Mouse (Mus musculus): ENCODE results near the gene Cpm. TPM values are rescaled to one million over a fixed set of nuclear protein-coding genes. Genes with fewer than 3 reads are reported as not detected.

Gene Cpm
- polyA plus RNA-seq, 1 experiment from 2014 or later, result 32.8 TPM

DNA sequence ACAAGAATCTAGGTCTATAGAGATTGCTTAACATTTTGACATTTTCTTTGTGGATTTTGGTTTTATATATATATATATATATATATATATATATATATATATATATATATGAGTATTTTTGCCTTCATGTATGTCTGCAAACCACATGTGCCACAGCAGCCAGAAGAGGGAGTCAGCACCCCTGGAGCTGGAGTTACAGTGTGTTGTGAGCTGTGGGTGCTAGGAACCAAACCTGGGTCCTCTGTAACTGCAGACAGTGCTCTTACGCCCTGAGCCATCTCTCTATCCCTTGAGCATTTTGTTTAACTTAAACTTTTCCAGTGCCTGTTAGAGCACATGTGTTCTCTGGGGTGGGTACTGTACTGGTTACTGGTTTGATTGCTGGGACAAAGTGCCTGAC is 44.6 kb downstream of the Cpm start:
- 91% methylated on average over 1 of the region's 1 CpGs for WGBS
- H3K36me3 ChIP-seq (ENCODE audit: control insufficient read depth, insufficient read depth), result peaks cover 6% of the 10 kb centered on the region; the same call in 1 of the 2 replicates
- no peak overlapping the region for H3K4me3 ChIP-seq (ENCODE audit: low read depth, low read length)
- H3K4me2 ChIP-seq (replicated peaks; ENCODE audit: low read depth), result no peak overlapping the region
- H3K9ac ChIP-seq (ENCODE audit: low read depth, low read length), result no peak overlapping the region
- H3K9me3 ChIP-seq (ENCODE audit: control insufficient read depth), result no peaks in the 10 kb centered on the region
- no peak for ATAC-seq
- TF ChIP-seq CTCF (IDR thresholded peaks at IDR 0.05; ENCODE audit: low read depth), result no peak
- peaks cover 10% of the 10 kb centered on the region; the same call in 1 of the 2 replicates for H3K4me1 ChIP-seq (replicated peaks; ENCODE audit: control insufficient read depth, insufficient read depth, low read length)
- no peaks in the 10 kb centered on the region for H3K27me3 ChIP-seq (replicated peaks; ENCODE audit: control insufficient read depth, insufficient read depth, low read length)
- no peak overlapping the region for H3K27ac ChIP-seq (ENCODE audit: low read depth, low read length)

GRCm38 (mm10) chr10:117674359-117675019 is 45.2 kb downstream of the Cpm start:
- no peak for ATAC-seq

GRCm38 (mm10) chr10:117675096-117676035 is 46.1 kb downstream of the Cpm start:
- no peaks in the 10 kb centered on the region; the same call in 1 of the 2 replicates for H3K4me1 ChIP-seq (replicated peaks; ENCODE audit: control insufficient read depth, insufficient read depth, low read length)
- WGBS, result 57% methylated on average over 20 of the region's 20 CpGs

More at GRCm38 (mm10) chr10:117674359-117675019, 45.2 kb downstream of the Cpm start:
- Histone ChIP-seq H3K4me2 (replicated peaks; ENCODE audit: low read depth) (no peak overlapping the region), H3K27ac (ENCODE audit: low read depth, low read length) (no peak overlapping the region), H3K4me1 (replicated peaks; ENCODE audit: control insufficient read depth, insufficient read depth, low read length) (peaks cover 6% of the 10 kb centered on the region; the same call in 1 of the 2 replicates), H3K9me3 (ENCODE audit: control insufficient read depth) (no peaks in the 10 kb centered on the region), H3K4me3 (ENCODE audit: low read depth, low read length) (no peak overlapping the region), H3K36me3 (ENCODE audit: control insufficient read depth, insufficient read depth) (peaks cover 6% of the 10 kb centered on the region; the same call in 1 of the 2 replicates), H3K27me3 (replicated peaks; ENCODE audit: control insufficient read depth, insufficient read depth, low read length) (no peaks in the 10 kb centered on the region), H3K9ac (ENCODE audit: low read depth, low read length) (no peak overlapping the region)
- WGBS, result 89% methylated on average over 3 of the region's 3 CpGs
- no peak for TF ChIP-seq CTCF (IDR thresholded peaks at IDR 0.05; ENCODE audit: low read depth)

DNA sequence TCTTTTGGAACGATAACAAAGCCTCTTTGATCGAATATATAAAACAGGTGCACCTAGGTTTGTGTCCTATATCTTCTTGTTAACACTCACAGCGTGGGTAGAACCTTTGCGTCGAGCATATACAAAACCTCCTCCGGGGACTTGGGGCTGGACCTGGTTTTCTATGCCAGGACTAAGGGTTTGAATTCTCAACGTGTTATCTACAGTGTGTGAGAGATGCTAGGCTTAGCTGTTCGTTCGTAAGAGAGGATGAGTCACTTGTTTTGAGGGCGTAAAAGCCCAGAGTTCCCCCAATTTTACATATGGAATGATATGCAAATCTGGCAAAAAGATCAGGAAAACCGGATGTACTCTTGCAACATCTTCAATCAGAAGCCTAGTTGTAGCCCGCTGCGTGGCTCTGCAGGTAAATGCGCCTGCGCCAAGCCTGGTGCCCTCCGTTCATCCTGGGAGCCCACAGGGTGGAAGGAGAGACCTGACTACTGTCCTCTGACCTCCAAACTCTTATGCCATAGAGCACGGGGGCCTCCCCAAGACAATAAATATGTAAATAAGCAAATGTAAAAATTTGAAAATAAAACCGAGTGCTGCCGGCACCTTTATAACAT is 46.8 kb downstream of the Cpm start:
- Histone ChIP-seq H3K27ac (ENCODE audit: low read depth, low read length) (no peak overlapping the region), H3K4me2 (replicated peaks; ENCODE audit: low read depth) (peak overlapping the region; percentile 49), H3K9me3 (ENCODE audit: control insufficient read depth) (no peaks in the 10 kb centered on the region), H3K9ac (ENCODE audit: low read depth, low read length) (no peak overlapping the region), H3K27me3 (replicated peaks; ENCODE audit: control insufficient read depth, insufficient read depth, low read length) (no peaks in the 10 kb centered on the region), H3K4me1 (replicated peaks; ENCODE audit: control insufficient read depth, insufficient read depth, low read length) (no peaks in the 10 kb centered on the region; the same call in 1 of the 2 replicates), H3K4me3 (ENCODE audit: low read depth, low read length) (0 out of 2 replicates have a peak overlapping the region, but pooled peaks have one; percentile 6), H3K36me3 (ENCODE audit: control insufficient read depth, insufficient read depth) (peaks cover 16% of the 10 kb centered on the region; the same call in 1 of the 2 replicates)
- TF ChIP-seq CTCF (IDR thresholded peaks at IDR 0.05; ENCODE audit: low read depth), result no peak
- WGBS, result 47% methylated on average over 19 of the region's 19 CpGs
- no peak for ATAC-seq

More at GRCm38 (mm10) chr10:117675096-117676035, 46.1 kb downstream of the Cpm start:
- Histone ChIP-seq H3K9ac (ENCODE audit: low read depth, low read length) (no peak overlapping the region), H3K36me3 (ENCODE audit: control insufficient read depth, insufficient read depth) (peaks cover 15% of the 10 kb centered on the region; the same call in 1 of the 2 replicates), H3K27ac (ENCODE audit: low read depth, low read length) (no peak overlapping the region), H3K9me3 (ENCODE audit: control insufficient read depth) (no peaks in the 10 kb centered on the region), H3K4me3 (ENCODE audit: low read depth, low read length) (no peak overlapping the region), H3K27me3 (replicated peaks; ENCODE audit: control insufficient read depth, insufficient read depth, low read length) (no peaks in the 10 kb centered on the region), H3K4me2 (replicated peaks; ENCODE audit: low read depth) (peak overlapping the region; percentile 49; the same call in 1 of the 2 replicates)
- ATAC-seq, result no peak
- no peak for TF ChIP-seq CTCF (IDR thresholded peaks at IDR 0.05; ENCODE audit: low read depth)

DNA sequence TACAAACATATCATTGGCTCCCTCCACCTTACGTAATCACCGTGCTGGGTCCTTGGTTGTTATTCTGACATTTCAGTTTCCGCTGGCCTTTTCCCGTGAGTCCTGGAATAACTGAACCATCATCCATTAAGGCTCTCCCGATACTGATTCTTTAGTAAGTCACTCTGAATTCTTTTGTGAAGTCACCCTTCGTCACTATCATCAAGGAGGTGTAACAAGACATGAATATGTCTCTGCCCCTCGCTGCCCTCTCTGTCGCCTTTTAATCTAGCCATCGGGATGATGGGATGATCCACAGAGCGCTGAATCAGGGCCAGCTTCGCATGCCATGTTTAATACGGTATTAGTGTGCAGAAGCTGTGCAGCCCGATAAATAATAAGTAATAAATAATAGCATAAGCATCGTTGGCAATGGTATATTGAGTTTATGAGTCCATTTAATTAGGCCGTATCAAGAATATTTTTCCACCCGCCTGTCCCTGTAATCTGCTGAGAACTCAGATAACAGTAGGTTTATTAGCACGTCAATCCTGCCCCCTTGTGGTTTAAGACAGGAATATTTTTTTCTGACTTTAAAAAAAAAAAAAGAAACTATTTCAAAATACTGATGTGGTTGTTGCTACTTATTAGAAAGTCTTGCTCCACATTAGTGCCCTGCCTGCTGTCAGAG is 47.5 kb downstream of the Cpm start:
- ATAC-seq, result no peak
- H3K4me3 ChIP-seq (ENCODE audit: low read depth, low read length), result 0 out of 2 replicates have a peak overlapping the region, but pooled peaks have one; percentile 6

More for the DNA sequence above, 47.5 kb downstream of the Cpm start:
- peaks cover 13% of the 10 kb centered on the region; the same call in 1 of the 2 replicates for H3K36me3 ChIP-seq (ENCODE audit: control insufficient read depth, insufficient read depth)
- no peak overlapping the region for H3K27ac ChIP-seq (ENCODE audit: low read depth, low read length)
- peak; percentile 73 for TF ChIP-seq CTCF (IDR thresholded peaks at IDR 0.05; ENCODE audit: low read depth)
- H3K27me3 ChIP-seq (replicated peaks; ENCODE audit: control insufficient read depth, insufficient read depth, low read length), result no peaks in the 10 kb centered on the region
- peak overlapping the region; percentile 49 for H3K4me2 ChIP-seq (replicated peaks; ENCODE audit: low read depth)
- H3K9me3 ChIP-seq (ENCODE audit: control insufficient read depth), result no peaks in the 10 kb centered on the region
- no peaks in the 10 kb centered on the region; the same call in 1 of the 2 replicates for H3K4me1 ChIP-seq (replicated peaks; ENCODE audit: control insufficient read depth, insufficient read depth, low read length)
- 46% methylated on average over 17 of the region's 17 CpGs for WGBS
- H3K9ac ChIP-seq (ENCODE audit: low read depth, low read length), result no peak overlapping the region

Measured in intestine, postnatal 0 days (tissue).